Mouse (Mus musculus) naive thymus-derived CD4-positive, alpha-beta T cell, adult 5 months (primary cell): ENCODE data around the gene Sdr9c7. TPM values are rescaled to one million over a fixed set of nuclear protein-coding genes. Genes with fewer than 3 reads are reported as not detected.

Experiments used
- polyA plus RNA-seq: library from polyadenylated mRNA; unstranded; fragments of 100-300 nt; shearing (Covaris generic); gene quantifications from one replicate; pipeline ENCODE4 v1.2.1, GENCODE M21; 2017

Sdr9c7 gene
- polyA plus RNA-seq = not detected

DNA sequence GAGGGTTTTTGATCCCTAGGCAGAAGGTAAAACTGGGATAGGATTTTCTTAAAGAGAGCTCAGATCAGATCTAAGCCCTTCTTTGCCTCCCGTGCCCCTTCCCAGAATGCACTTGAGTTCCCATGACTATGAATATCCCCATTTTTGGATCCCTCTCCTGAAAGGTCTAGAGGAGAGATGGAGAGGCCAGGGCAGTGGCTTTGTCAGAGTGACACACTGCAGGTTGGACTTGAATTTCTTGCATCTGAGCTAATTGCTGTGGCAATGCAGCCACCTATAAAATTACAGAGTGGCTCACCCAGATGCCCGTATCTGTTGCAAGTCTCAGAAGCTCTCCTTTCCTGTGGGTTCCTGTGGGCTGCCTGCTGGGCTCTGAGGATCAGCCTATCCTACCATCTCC lies at the start of gene Sdr9c7:
Gene Sdr9c7, plus strand, starts transcription at position 301 of the 400 bp plus-strand sequence.

DNA sequence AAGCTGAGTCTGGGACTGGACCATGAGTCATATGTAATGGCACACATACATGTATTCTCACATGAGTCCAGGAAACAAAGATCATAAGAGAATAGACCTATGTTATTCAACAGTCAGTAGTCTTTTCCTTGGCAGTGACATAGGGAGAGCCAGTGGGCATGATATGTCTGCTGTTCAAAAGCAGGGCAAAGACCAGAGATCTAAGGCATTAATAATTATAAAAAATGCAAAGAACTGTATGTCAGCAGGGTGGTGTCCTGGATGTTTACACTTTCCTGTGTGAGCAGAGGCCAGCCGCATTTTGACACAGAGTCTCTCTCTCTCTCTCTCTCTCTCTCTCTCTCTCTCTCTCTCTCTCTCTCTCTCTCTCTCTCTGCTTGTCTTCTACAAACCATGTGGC lies 48.7 kb upstream of the Sdr9c7 start, which contains the start of gene Rdh19:
Gene Rdh19, plus strand, starts transcription at position 301 of the 400 bp plus-strand sequence.

DNA sequence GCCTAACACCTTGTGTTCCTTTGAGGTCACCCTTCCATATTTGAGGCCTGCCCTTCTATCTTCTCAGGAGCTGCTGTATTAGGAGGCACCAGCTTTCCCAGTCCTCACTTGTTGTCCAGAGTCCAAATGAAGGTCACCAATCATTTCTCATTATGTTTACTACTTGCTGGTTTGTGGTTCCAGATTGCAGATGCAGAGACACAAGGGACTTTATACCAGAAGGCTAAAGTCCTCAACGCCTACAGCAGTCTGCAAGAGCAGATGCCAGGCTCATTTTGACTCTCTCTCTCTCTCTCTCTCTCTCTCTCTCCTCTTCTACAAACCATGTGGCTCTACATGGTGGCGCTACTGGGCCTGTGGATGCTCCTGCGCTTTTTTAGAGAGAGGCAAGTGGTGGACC lies 32.1 kb upstream of the Sdr9c7 start, which contains the start of gene Rdh16f2:
Gene Rdh16f2, plus strand, starts transcription at position 243 of the 400 bp plus-strand sequence.

GRCm38 (mm10) chr10:127888605-127889004 lies 9.7 kb upstream of the Sdr9c7 start, which contains the start of gene Rdh7:
Rdh7 (minus strand) TSS chr10:127888817.

Other genes starting within 250 kb of the Sdr9c7 start
- gene Nemp1, start 231.6 kb upstream of the Sdr9c7 start, polyA plus RNA-seq = 8.2 TPM
- gene Nab2, start 229.9 kb upstream of the Sdr9c7 start, polyA plus RNA-seq = 50.2 TPM
- gene Myo1a, start 193.3 kb upstream of the Sdr9c7 start, polyA plus RNA-seq = 0.16 TPM
- gene Tac2, start 174.0 kb upstream of the Sdr9c7 start, polyA plus RNA-seq = not detected
- gene Zbtb39, start 159.0 kb upstream of the Sdr9c7 start, polyA plus RNA-seq = 0.66 TPM
- not detected for gene Gpr182, start 146.8 kb upstream of the Sdr9c7 start, polyA plus RNA-seq
- gene Rdh1, start 138.8 kb upstream of the Sdr9c7 start, polyA plus RNA-seq = not detected
- gene Rdh16f1, start 138.7 kb upstream of the Sdr9c7 start, polyA plus RNA-seq = not detected
- 0.25 TPM for gene Rdh9, start 122.1 kb upstream of the Sdr9c7 start, polyA plus RNA-seq
- not detected for gene Rdh16, start 97.4 kb upstream of the Sdr9c7 start, polyA plus RNA-seq
- gene Rdh19, start 48.6 kb upstream of the Sdr9c7 start, polyA plus RNA-seq = not detected
- gene Rdh16f2, start 32.0 kb upstream of the Sdr9c7 start, polyA plus RNA-seq = not detected
- gene Rdh7, start 9.7 kb upstream of the Sdr9c7 start, polyA plus RNA-seq = not detected
- gene Hsd17b6, start 109.1 kb downstream of the Sdr9c7 start, polyA plus RNA-seq = not detected
- gene Prim1, start 116.7 kb downstream of the Sdr9c7 start, polyA plus RNA-seq = 14.3 TPM
- gene Naca, start 137.1 kb downstream of the Sdr9c7 start, polyA plus RNA-seq = 523 TPM
- 158 TPM for gene Ptges3, start 160.4 kb downstream of the Sdr9c7 start, polyA plus RNA-seq
- gene Atp5b, start 184.8 kb downstream of the Sdr9c7 start, polyA plus RNA-seq = 1,240 TPM
- 69.9 TPM for gene Baz2a, start 193.1 kb downstream of the Sdr9c7 start, polyA plus RNA-seq